Mouse (Mus musculus): Measurements from ENCODE around the gene Ms4a15. TPM values are rescaled to one million over a fixed set of nuclear protein-coding genes. Genes with fewer than 3 reads are reported as not detected.

Ms4a15 gene
- polyA plus RNA-seq, 1 experiment from 2014 or later = 0.37 TPM

- Histone ChIP-seq H3K9me3 (ENCODE audit: low read length) (no peaks in the 10 kb centered on the region), H3K27me3 (replicated peaks; ENCODE audit: insufficient read depth, low read length) (no peaks in the 10 kb centered on the region), H3K4me1 (ENCODE audit: insufficient read depth, low read depth, low read length) (peaks cover 9% of the 10 kb centered on the region), H3K27ac (ENCODE audit: low read length) (no peak overlapping the region; the same call in 1 of the 2 replicates), H3K4me3 (ENCODE audit: low read depth, low read length) (peak overlapping the region; percentile 60), H3K36me3 (ENCODE audit: insufficient read depth, low read length) (peaks cover 5% of the 10 kb centered on the region; the same call in 1 of the 2 replicates), H3K4me2 (replicated peaks; ENCODE audit: low read depth, low read length) (peak overlapping the region; percentile 84), H3K9ac (replicated peaks; ENCODE audit: low read depth) (no peak overlapping the region; the same call in 1 of the 2 replicates)
- no peak for DNase-seq (ENCODE audit: low spot score)
- 30% methylated on average over 9 of the region's 9 CpGs for WGBS
- TF ChIP-seq EP300 (IDR thresholded peaks at IDR 0.05) = no peak
- no peak for TF ChIP-seq CTCF (IDR thresholded peaks at IDR 0.05)
- ATAC-seq = no peak
Measured at GRCm38 (mm10) chr19:10949558-10949957, 43.5 kb downstream of the Ms4a15 start.

DNA sequence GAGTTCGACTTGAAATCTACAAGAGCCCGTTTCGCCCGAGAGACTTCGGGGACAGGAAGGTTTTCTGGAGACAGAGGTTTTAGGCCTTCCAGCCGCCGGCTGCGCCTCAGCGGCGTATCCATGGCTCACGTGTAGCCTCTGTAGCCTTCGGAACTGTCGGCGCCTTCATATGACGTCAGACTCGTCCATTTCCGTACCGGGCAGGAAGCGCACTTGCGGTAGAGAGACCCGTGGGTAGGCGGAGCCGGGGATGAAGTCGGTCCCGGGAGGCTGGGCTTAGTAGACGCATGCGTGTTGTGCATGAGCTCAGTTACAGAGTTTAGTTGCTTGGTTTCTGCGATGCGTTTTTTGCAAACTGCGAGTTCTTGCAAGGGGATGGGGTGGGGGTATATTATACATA, 43.9 kb downstream of the Ms4a15 start, which contains the start of gene Ccdc86:
Gene Ccdc86 (minus strand): TSS at position 155 of the 400 bp plus-strand sequence.
- Histone ChIP-seq H3K36me3 (ENCODE audit: insufficient read depth, low read length) (peaks cover 5% of the 10 kb centered on the region; the same call in 1 of the 2 replicates), H3K27me3 (replicated peaks; ENCODE audit: insufficient read depth, low read length) (no peaks in the 10 kb centered on the region), H3K27ac (ENCODE audit: low read length) (peak within 1 kb of the TSS; percentile 35), H3K4me2 (replicated peaks; ENCODE audit: low read depth, low read length) (peak within 1 kb of the TSS; percentile 84), H3K9me3 (ENCODE audit: low read length) (no peaks in the 10 kb centered on the region), H3K4me1 (ENCODE audit: insufficient read depth, low read depth, low read length) (peaks cover 9% of the 10 kb centered on the region), H3K9ac (replicated peaks; ENCODE audit: low read depth) (peak within 1 kb of the TSS; percentile 72), H3K4me3 (ENCODE audit: low read depth, low read length) (peak within 1 kb of the TSS; percentile 60)
- under 1% methylated on average over 30 of the region's 30 CpGs for WGBS
- DNase-seq (ENCODE audit: low spot score) = peak; percentile 100
- no peak for TF ChIP-seq CTCF (IDR thresholded peaks at IDR 0.05)
- TF ChIP-seq EP300 (IDR thresholded peaks at IDR 0.05) = no peak
- ATAC-seq = peak; percentile 97

DNA sequence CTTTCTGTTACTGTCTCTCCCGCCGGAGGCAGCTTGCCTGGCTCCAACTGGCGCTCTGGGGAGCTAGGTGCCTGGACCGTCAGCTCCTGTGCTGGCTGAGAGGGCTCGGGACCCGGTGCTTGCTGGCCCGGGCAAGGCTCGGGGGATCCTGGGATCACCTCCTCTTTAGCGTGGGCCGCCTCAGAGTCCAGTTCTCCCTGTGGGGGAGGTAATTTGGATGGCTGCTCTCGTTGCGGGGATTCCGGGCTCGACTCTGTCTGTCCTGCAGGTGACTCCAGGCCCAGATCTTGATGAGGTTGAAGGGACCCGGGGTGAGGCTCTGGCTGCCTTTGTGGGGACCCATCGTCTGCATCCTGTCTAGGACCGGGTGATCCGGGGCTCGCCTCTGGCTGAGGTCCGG, 44.6 kb downstream of the Ms4a15 start:
- Histone ChIP-seq H3K9ac (replicated peaks; ENCODE audit: low read depth) (peak overlapping the region; percentile 72), H3K27me3 (replicated peaks; ENCODE audit: insufficient read depth, low read length) (no peaks in the 10 kb centered on the region), H3K4me2 (replicated peaks; ENCODE audit: low read depth, low read length) (peak overlapping the region; percentile 84), H3K36me3 (ENCODE audit: insufficient read depth, low read length) (peaks cover 5% of the 10 kb centered on the region; the same call in 1 of the 2 replicates), H3K4me1 (ENCODE audit: insufficient read depth, low read depth, low read length) (peaks cover 9% of the 10 kb centered on the region), H3K4me3 (ENCODE audit: low read depth, low read length) (peak overlapping the region; percentile 60), H3K27ac (ENCODE audit: low read length) (peak overlapping the region; percentile 35; the same call in 1 of the 2 replicates), H3K9me3 (ENCODE audit: low read length) (no peaks in the 10 kb centered on the region)
- TF ChIP-seq EP300 (IDR thresholded peaks at IDR 0.05) (no peak), CTCF (IDR thresholded peaks at IDR 0.05) (no peak)
- ATAC-seq (no peak), DNase-seq (ENCODE audit: low spot score) (no peak)
- under 1% methylated on average over 20 of the region's 20 CpGs for WGBS

- Histone ChIP-seq H3K4me2 (replicated peaks; ENCODE audit: low read depth, low read length) (peak overlapping the region; percentile 84), H3K27me3 (replicated peaks; ENCODE audit: insufficient read depth, low read length) (no peaks in the 10 kb centered on the region), H3K9me3 (ENCODE audit: low read length) (no peaks in the 10 kb centered on the region), H3K4me1 (ENCODE audit: insufficient read depth, low read depth, low read length) (peaks cover 9% of the 10 kb centered on the region), H3K9ac (replicated peaks; ENCODE audit: low read depth) (0 out of 2 replicates have a peak overlapping the region, but pooled peaks have one; percentile 72), H3K4me3 (ENCODE audit: low read depth, low read length) (peak overlapping the region; percentile 60; the same call in 1 of the 2 replicates), H3K27ac (ENCODE audit: low read length) (no peak overlapping the region), H3K36me3 (ENCODE audit: insufficient read depth, low read length) (peaks cover 12% of the 10 kb centered on the region; the same call in 1 of the 2 replicates)
- no peak for TF ChIP-seq EP300 (IDR thresholded peaks at IDR 0.05)
- TF ChIP-seq CTCF (IDR thresholded peaks at IDR 0.05) = no peak
- ATAC-seq = no peak
- 85% methylated on average over 5 of the region's 5 CpGs for WGBS
- peak; percentile 34 for DNase-seq (ENCODE audit: low spot score)
Measured at GRCm38 (mm10) chr19:10947219-10947618, 45.8 kb downstream of the Ms4a15 start.

DNA sequence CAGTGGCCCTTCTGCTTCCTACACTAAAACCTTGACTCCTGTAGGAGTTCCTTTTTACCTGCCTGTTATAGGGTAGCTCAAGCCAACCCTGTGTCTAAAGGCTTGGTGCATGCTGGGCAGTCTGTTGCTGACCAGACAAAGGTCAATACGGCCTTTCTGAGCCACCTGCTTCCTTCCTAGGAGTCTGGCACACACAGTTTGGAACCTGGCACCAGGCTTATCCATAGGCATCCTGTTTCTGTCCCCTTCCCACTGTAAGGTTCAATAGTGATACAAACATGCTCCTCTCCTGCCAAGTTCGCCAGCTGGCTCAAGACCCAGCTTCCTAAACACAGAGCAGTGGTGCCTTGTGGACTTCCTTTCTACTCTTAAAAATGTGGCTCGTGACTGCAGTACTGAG, 46.5 kb downstream of the Ms4a15 start:
- no peaks in the 10 kb centered on the region for H3K27me3 ChIP-seq (replicated peaks; ENCODE audit: insufficient read depth, low read length)
- no peak overlapping the region for H3K9ac ChIP-seq (replicated peaks; ENCODE audit: low read depth)
- H3K4me3 ChIP-seq (ENCODE audit: low read depth, low read length) = no peak overlapping the region
- DNase-seq (ENCODE audit: low spot score) (no peak), ATAC-seq (no peak)
- no peak overlapping the region for H3K27ac ChIP-seq (ENCODE audit: low read length)
- peaks cover 9% of the 10 kb centered on the region for H3K4me1 ChIP-seq (ENCODE audit: insufficient read depth, low read depth, low read length)
- 67% methylated on average over 3 of the region's 3 CpGs for WGBS
- TF ChIP-seq CTCF (IDR thresholded peaks at IDR 0.05) (no peak), EP300 (IDR thresholded peaks at IDR 0.05) (no peak)
- no peak overlapping the region for H3K4me2 ChIP-seq (replicated peaks; ENCODE audit: low read depth, low read length)
- peaks cover 15% of the 10 kb centered on the region; the same call in 1 of the 2 replicates for H3K36me3 ChIP-seq (ENCODE audit: insufficient read depth, low read length)
- H3K9me3 ChIP-seq (ENCODE audit: low read length) = no peaks in the 10 kb centered on the region

GRCm38 (mm10) chr19:10943955-10944354, 49.1 kb downstream of the Ms4a15 start:
- Histone ChIP-seq H3K36me3 (ENCODE audit: insufficient read depth, low read length) (peaks cover 15% of the 10 kb centered on the region; the same call in 1 of the 2 replicates), H3K4me1 (ENCODE audit: insufficient read depth, low read depth, low read length) (peaks cover 18% of the 10 kb centered on the region), H3K27me3 (replicated peaks; ENCODE audit: insufficient read depth, low read length) (no peaks in the 10 kb centered on the region), H3K4me2 (replicated peaks; ENCODE audit: low read depth, low read length) (no peak overlapping the region), H3K9me3 (ENCODE audit: low read length) (no peaks in the 10 kb centered on the region), H3K9ac (replicated peaks; ENCODE audit: low read depth) (no peak overlapping the region), H3K27ac (ENCODE audit: low read length) (no peak overlapping the region), H3K4me3 (ENCODE audit: low read depth, low read length) (no peak overlapping the region)
- DNase-seq (ENCODE audit: low spot score) (peak; percentile 36), ATAC-seq (no peak)
- WGBS = 83% methylated on average over 3 of the region's 3 CpGs
- TF ChIP-seq CTCF (IDR thresholded peaks at IDR 0.05) (no peak), EP300 (IDR thresholded peaks at IDR 0.05) (no peak)
